In genomic region chr9:45549796-45550195, GRCm38 (mm10) we compare ENCODE assay signal across 18 mouse cellular contexts.
A peak's percentile ranks its signal among the peaks of the same experiment; 100 is the strongest.
DNase-seq lines count a peak whose midpoint lies in the region; ATAC-seq and TF ChIP-seq lines count a peak whose summit lies in the region.
"Had no signal": no experiment of that assay in that cellular context is flagged by ENCODE, and none has a peak within 500 bp of the region (broad histone marks: within the 10 kb centered on the region; RNA-seq: fewer than 3 reads in every experiment).

No protein-coding gene starts in this region.

- H3K27me3 ChIP-seq in hindbrain, embryonic 10.5 days (ENCODE audit: insufficient read depth, poor library complexity, severe bottlenecking), result no peaks in the 10 kb centered on the region
- H3K27me3 ChIP-seq in hindbrain, embryonic 11.5 days (ENCODE audit: control insufficient read depth, insufficient read depth, low read length), result no peaks in the 10 kb centered on the region
- H3K27me3 ChIP-seq in hindbrain, embryonic 14.5 days (ENCODE audit: control insufficient read depth, insufficient read depth, low read length), result no peaks in the 10 kb centered on the region
- H3K27me3 ChIP-seq in midbrain, postnatal 0 days (ENCODE audit: insufficient read depth, low read length), result no peaks in the 10 kb centered on the region
- no peaks in the 10 kb centered on the region for H3K27me3 ChIP-seq in intestine, embryonic 16.5 days (replicated peaks; ENCODE audit: control insufficient read depth, insufficient read depth, low read length)
- H3K27me3 ChIP-seq: embryonic facial prominence, embryonic 15.5 days; intestine, embryonic 15.5 days; lung, embryonic 15.5 days; stomach, embryonic 15.5 days had no signal

- H3K4me2 ChIP-seq in hindbrain, embryonic 11.5 days (replicated peaks; ENCODE audit: low read depth, low read length), result no peak overlapping the region
- no peak overlapping the region for H3K4me2 ChIP-seq in hindbrain, embryonic 14.5 days (replicated peaks)
- H3K4me2 ChIP-seq in midbrain, postnatal 0 days (ENCODE audit: low read depth, low read length, poor library complexity, severe bottlenecking), result no peak overlapping the region
- H3K4me2 ChIP-seq in intestine, embryonic 16.5 days (ENCODE audit: low read depth, low read length), result no peak overlapping the region
- H3K4me2 ChIP-seq: embryonic facial prominence, embryonic 15.5 days; intestine, embryonic 15.5 days; liver, embryonic 11.5 days; lung, embryonic 15.5 days; stomach, embryonic 15.5 days had no signal

- no peaks in the 10 kb centered on the region for H3K9me3 ChIP-seq in hindbrain, embryonic 10.5 days
- no peaks in the 10 kb centered on the region for H3K9me3 ChIP-seq in hindbrain, embryonic 11.5 days (ENCODE audit: control insufficient read depth, low read length)
- no peaks in the 10 kb centered on the region for H3K9me3 ChIP-seq in hindbrain, embryonic 14.5 days (ENCODE audit: control insufficient read depth, low read length)
- no peaks in the 10 kb centered on the region for H3K9me3 ChIP-seq in midbrain, postnatal 0 days (ENCODE audit: low read length)
- no peaks in the 10 kb centered on the region for H3K9me3 ChIP-seq in intestine, embryonic 16.5 days (ENCODE audit: control insufficient read depth, low read length)
- H3K9me3 ChIP-seq: embryonic facial prominence, embryonic 15.5 days; heart, embryonic 10.5 days; intestine, embryonic 15.5 days; lung, embryonic 15.5 days; megakaryocyte, embryonic 14.5 days; stomach, embryonic 15.5 days had no signal

- peak overlapping the region; percentile 46; the same call in 1 of the 2 replicates for H3K27ac ChIP-seq in hindbrain, embryonic 10.5 days
- no peak overlapping the region for H3K27ac ChIP-seq in hindbrain, embryonic 11.5 days (ENCODE audit: low read depth, low read length)
- H3K27ac ChIP-seq in hindbrain, embryonic 14.5 days, result peak overlapping the region; percentile 64
- H3K27ac ChIP-seq in midbrain, postnatal 0 days (ENCODE audit: low read depth, low read length), result no peak overlapping the region
- H3K27ac ChIP-seq in intestine, embryonic 16.5 days (ENCODE audit: low read length), result no peak overlapping the region
- H3K27ac ChIP-seq: embryonic facial prominence, embryonic 15.5 days; heart, embryonic 10.5 days; intestine, embryonic 15.5 days; lung, embryonic 15.5 days; stomach, embryonic 15.5 days had no signal

- ATAC-seq in hindbrain, embryonic 11.5 days (ENCODE audit: low FRiP score), result no peak
- ATAC-seq in hindbrain, embryonic 14.5 days (ENCODE audit: low FRiP score), result no peak
- no peak for ATAC-seq in midbrain, postnatal 0 days (ENCODE audit: low FRiP score)
- ATAC-seq in intestine, embryonic 16.5 days, result no peak
- ATAC-seq: intestine, embryonic 15.5 days; Patski had no signal

- no peaks in the 10 kb centered on the region for H3K36me3 ChIP-seq in hindbrain, embryonic 10.5 days
- H3K36me3 ChIP-seq in hindbrain, embryonic 11.5 days (ENCODE audit: control insufficient read depth, insufficient read depth, low read length), result no peaks in the 10 kb centered on the region
- no peaks in the 10 kb centered on the region for H3K36me3 ChIP-seq in hindbrain, embryonic 14.5 days (replicated peaks; ENCODE audit: control insufficient read depth, insufficient read depth)
- no peaks in the 10 kb centered on the region for H3K36me3 ChIP-seq in midbrain, postnatal 0 days (ENCODE audit: insufficient read depth, low read length)
- H3K36me3 ChIP-seq in intestine, embryonic 16.5 days (ENCODE audit: control insufficient read depth, insufficient read depth, low read length), result no peaks in the 10 kb centered on the region
- H3K36me3 ChIP-seq: embryonic facial prominence, embryonic 15.5 days; heart, embryonic 10.5 days; intestine, embryonic 15.5 days; lung, embryonic 15.5 days; stomach, embryonic 15.5 days had no signal

- no peak for TF ChIP-seq CTCF in brain, embryonic 14.5 days (IDR thresholded peaks at IDR 0.05; ENCODE audit: borderline replicate concordance, extremely low read depth, insufficient read depth, insufficient read length)
- no peak for TF ChIP-seq CTCF in midbrain, postnatal 0 days (IDR thresholded peaks at IDR 0.05)

- H3K4me1 ChIP-seq in hindbrain, embryonic 10.5 days (replicated peaks), result peaks cover 36% of the 10 kb centered on the region
- H3K4me1 ChIP-seq in hindbrain, embryonic 11.5 days (replicated peaks; ENCODE audit: control insufficient read depth, insufficient read depth, low read length), result peaks cover 5% of the 10 kb centered on the region
- H3K4me1 ChIP-seq in hindbrain, embryonic 14.5 days (replicated peaks; ENCODE audit: control insufficient read depth, insufficient read depth, low read length), result peaks cover 26% of the 10 kb centered on the region
- H3K4me1 ChIP-seq in midbrain, postnatal 0 days (ENCODE audit: insufficient read depth, low read length), result peaks cover 11% of the 10 kb centered on the region; the same call in 1 of the 2 replicates
- peaks cover 3% of the 10 kb centered on the region; the same call in 1 of the 2 replicates for H3K4me1 ChIP-seq in intestine, embryonic 16.5 days (ENCODE audit: control insufficient read depth, insufficient read depth, low read length)

- H3K4me3 ChIP-seq in hindbrain, embryonic 10.5 days, result no peak overlapping the region
- no peak overlapping the region for H3K4me3 ChIP-seq in hindbrain, embryonic 11.5 days (ENCODE audit: low read depth, low read length)
- no peak overlapping the region for H3K4me3 ChIP-seq in hindbrain, embryonic 14.5 days (replicated peaks; ENCODE audit: low read length)
- H3K4me3 ChIP-seq in midbrain, postnatal 0 days (ENCODE audit: low read depth, low read length), result no peak overlapping the region
- H3K4me3 ChIP-seq in intestine, embryonic 16.5 days (ENCODE audit: low read length), result no peak overlapping the region
- H3K4me3 ChIP-seq: embryonic facial prominence, embryonic 15.5 days; heart, embryonic 10.5 days; intestine, embryonic 15.5 days; lung, embryonic 15.5 days; megakaryocyte, embryonic 14.5 days; stomach, embryonic 15.5 days had no signal

- H3K9ac ChIP-seq in hindbrain, embryonic 11.5 days (ENCODE audit: low read depth, low read length), result no peak overlapping the region
- H3K9ac ChIP-seq in hindbrain, embryonic 14.5 days, result no peak overlapping the region
- no peak overlapping the region for H3K9ac ChIP-seq in midbrain, postnatal 0 days (replicated peaks; ENCODE audit: low read length, poor library complexity, severe bottlenecking)
- no peak overlapping the region for H3K9ac ChIP-seq in intestine, embryonic 16.5 days (ENCODE audit: low read depth, low read length)
- H3K9ac ChIP-seq: embryonic facial prominence, embryonic 15.5 days; intestine, embryonic 15.5 days; lung, embryonic 15.5 days; stomach, embryonic 15.5 days had no signal

- no peak for DNase-seq in hindbrain, embryonic 10.5 days (ENCODE audit: low spot score)
- no peak for DNase-seq in hindbrain, embryonic 11.5 days (ENCODE audit: low spot score)
- DNase-seq in brain, embryonic 14.5 days (ENCODE audit: low read depth), result peak; percentile 73
- no peak for DNase-seq in hindbrain, embryonic 14.5 days (ENCODE audit: low spot score)
- peak; percentile 56 for DNase-seq in midbrain, postnatal 0 days (ENCODE audit: low spot score)
- DNase-seq in ovary, postnatal 10 days (ENCODE audit: low spot score), result no peak
- no peak for DNase-seq in kidney, postnatal 10 days
- DNase-seq: gastrocnemius, postnatal 25 days; heart, postnatal 14 days had no signal

- 25% methylated on average over 5 of the region's 5 CpGs for WGBS in hindbrain, embryonic 10.5 days
- WGBS in hindbrain, embryonic 11.5 days, result 24% methylated on average over 5 of the region's 5 CpGs
- 21% methylated on average over 5 of the region's 5 CpGs for WGBS in hindbrain, embryonic 14.5 days
- 26% methylated on average over 5 of the region's 5 CpGs for WGBS in midbrain, postnatal 0 days
- 57% methylated on average over 5 of the region's 5 CpGs for WGBS in intestine, embryonic 16.5 days

- TF ChIP-seq POLR2A in brain, embryonic 14.5 days (IDR thresholded peaks at IDR 0.05; ENCODE audit: borderline replicate concordance, extremely low read depth, insufficient read depth, insufficient read length, poor library complexity, severe bottlenecking), result no peak

Comparison
In these comparisons a context has a peak if more than half of its experiments do, and no peak if none do; other contexts are left out.
1. H3K27ac ChIP-seq: peak in hindbrain, embryonic 10.5 days (single experiment) and hindbrain, embryonic 14.5 days (single experiment); none in hindbrain, embryonic 11.5 days (single experiment), midbrain, postnatal 0 days (single experiment) and intestine, embryonic 16.5 days (single experiment).
2. DNase-seq: peak in brain, embryonic 14.5 days (single experiment) and midbrain, postnatal 0 days (single experiment); none in hindbrain, embryonic 10.5 days (single experiment), hindbrain, embryonic 11.5 days (single experiment), hindbrain, embryonic 14.5 days (single experiment), ovary, postnatal 10 days (single experiment) and kidney, postnatal 10 days (single experiment).